Mouse (Mus musculus) spleen, adult 18-20 months (tissue): Measurements from ENCODE around the gene Mto1.
"Not testable (repeated sequence)": the region's sequence is repeated elsewhere in the genome, so short reads cannot be mapped to it uniquely, and the experiment has no call there.

Experiments
- DNase-seq, 2 experiments: peaks; one replicate each; pipeline ENCODE4 v3.0.0; 2022; ENCODE audit warnings: mixed read lengths in 2 of 2

Mto1 gene

GRCm38 (mm10) chr9:78506722-78507077, 58.7 kb downstream of the Mto1 start:
- DNase-seq: no peak

- DNase-seq: no peak
These were observed 60.2 kb downstream of the Mto1 start for GRCm38 (mm10) chr9:78508106-78508786.

DNA sequence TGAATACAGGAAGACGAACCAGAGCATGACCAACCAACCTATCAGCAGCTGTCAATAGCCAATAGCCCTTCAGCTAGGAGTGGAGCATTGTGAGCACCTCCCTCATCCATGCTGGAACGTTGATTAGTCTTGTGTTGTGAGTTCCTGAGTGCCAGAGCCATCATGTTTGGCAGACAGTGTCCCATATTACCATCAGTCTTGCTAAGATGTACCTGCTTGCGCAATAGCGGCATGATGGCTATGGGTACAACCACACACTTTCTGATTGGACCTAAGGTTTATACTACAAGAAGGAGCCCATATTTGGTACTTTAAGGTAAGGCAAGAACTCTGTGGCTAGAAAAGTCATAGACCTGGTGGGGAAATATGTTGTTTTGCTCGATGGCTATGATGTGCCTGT, 63.7 kb downstream of the Mto1 start:
- no peak for DNase-seq

DNA sequence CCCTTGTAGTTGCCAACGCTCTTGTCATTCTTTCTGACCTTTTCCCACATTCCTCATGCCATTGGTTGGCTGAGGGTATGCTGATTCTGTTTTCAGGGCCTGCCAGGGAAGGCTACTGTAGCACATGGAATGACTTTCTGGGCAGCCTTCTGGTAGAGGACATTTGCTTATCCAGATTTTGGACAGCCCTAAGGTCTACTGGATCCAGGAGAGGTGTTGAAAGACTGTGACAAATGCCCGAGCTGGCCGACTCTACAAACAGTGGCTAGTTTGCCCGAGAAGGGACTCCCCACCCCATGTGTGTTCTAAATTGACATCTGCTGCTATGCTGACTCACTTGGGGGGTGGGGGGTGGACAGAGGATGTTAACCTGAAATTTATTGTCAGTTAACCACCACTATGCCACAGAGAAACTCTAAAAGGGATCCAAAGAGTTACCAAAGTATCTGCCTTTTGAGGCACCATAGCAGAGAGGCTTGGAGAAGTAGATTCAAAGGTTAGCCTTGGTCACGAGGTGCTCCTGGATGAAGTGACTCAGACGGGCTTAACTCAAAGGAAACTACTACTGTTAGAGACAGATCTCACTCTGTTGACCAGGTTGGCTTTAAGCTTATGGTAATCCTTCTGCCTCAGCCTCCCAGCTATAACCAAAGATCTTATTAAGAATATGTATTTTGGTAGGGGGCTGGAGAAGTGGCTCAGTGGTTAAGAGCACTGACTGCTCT, 65.9 kb downstream of the Mto1 start:
- DNase-seq: no peak

DNA sequence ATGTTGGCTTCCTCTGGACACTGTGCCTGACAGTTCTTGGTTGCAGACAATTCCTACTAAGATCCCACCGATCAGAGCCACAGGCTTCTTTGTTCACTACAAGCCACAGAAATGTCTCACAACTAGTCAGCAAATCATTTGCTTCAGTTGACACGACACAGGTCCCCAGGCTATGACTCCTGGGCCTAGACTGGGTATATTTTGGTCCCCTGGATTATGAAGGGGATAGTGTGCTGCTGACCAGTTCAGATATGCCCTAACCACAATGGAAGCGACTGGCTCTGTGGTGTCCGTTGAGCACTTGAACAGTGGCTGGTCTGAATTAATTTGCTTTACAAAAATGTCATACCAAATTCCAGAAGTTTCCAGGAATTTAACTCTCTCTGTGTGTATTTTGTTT, 66.7 kb downstream of the Mto1 start:
- DNase-seq: no peak

DNA sequence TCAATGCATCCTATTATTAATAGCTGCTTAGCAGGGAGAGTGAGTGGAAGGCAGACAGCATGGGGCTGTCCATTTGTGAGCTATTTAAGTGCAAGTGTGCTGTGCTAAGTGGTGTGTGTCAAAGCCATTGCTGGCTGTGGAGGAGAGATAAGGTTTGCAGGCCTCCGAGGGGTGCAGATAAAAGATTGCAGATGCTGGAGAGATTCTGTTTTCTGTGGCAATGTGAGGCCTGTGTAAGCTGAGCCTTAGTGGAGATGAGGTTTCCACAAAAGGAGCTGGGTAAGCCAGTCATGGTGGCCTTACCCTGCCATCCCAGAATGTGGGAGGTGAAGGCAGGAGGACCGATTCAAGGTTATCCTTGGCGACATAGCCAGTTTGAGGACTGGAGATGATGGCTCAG, 68.1 kb downstream of the Mto1 start:
- DNase-seq: no peak

DNA sequence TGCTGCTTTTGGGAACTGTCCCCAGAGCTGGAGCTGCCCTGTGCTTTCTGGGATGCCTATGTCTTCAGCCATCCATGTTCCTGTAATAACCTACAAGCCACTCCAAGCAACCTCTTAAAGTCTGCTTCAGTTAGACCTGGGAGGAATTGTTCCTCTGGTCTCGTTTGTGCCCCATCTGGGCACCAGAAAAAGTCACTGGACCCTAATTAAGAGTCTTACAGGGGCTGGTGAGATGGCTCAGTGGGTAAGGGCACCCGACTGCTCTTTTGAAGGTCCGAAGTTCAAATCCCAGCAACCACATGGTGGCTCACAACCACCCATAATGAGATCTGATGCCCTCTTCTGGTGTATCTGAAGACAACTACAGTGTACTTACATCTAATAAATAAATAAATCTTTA, 69.2 kb downstream of the Mto1 start:
- DNase-seq: not testable (repeated sequence)

DNA sequence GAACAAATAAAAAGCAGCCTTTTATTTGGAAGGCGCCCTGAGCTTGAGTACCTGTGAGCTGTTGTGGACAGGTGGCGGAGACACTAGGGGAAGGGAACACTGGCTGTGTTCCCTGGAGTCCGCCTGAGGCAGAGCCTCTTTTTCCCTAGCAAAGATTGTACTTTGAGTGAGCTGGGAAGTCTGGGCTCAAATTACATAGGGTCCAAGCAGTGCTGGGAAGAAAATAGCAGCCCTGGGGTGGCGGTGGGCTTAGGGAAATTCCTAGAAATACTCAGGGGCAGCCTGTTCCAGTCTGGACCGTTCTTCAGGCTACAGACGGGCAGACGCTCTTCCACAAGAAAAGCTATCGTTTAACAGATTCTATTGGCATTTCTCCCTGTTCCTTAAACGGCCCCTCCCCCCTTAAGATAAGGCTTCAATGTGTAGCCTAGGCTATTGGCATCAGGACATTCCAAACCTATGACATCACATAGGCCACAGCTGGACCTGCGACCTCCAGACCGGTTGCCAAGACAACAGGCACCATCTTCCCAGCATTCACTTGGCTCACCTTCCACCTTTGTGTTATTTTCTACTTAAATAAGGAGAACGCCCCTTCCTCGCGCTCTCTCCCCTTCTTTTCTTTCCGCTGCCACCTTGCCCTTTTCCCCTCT, 72.2 kb downstream of the Mto1 start:
- DNase-seq: no peak

- DNase-seq: peak in 1 of 2 experiments; percentile 20
These were observed 73.0 kb downstream of the Mto1 start for GRCm38 (mm10) chr9:78520780-78521601.

- DNase-seq: peak; percentile 18 to 46
These were observed 73.7 kb downstream of the Mto1 start for GRCm38 (mm10) chr9:78521689-78522088.
